Mouse (Mus musculus): ENCODE results near the gene Cpvl. TPM values are rescaled to one million over a fixed set of nuclear protein-coding genes. Genes with fewer than 3 reads are reported as not detected.

Gene Cpvl
- polyA plus RNA-seq, 1 experiment from 2014 or later = not detected

- Histone ChIP-seq H3K36me3 (replicated peaks; ENCODE audit: control insufficient read depth, insufficient read depth) (no peaks in the 10 kb centered on the region), H3K9ac (no peak overlapping the region), H3K4me1 (replicated peaks; ENCODE audit: control insufficient read depth, insufficient read depth, low read length) (no peaks in the 10 kb centered on the region), H3K27ac (no peak overlapping the region), H3K4me3 (replicated peaks; ENCODE audit: low read length) (no peak overlapping the region), H3K4me2 (replicated peaks) (no peak overlapping the region), H3K9me3 (ENCODE audit: control insufficient read depth, low read length) (no peaks in the 10 kb centered on the region), H3K27me3 (ENCODE audit: control insufficient read depth, insufficient read depth, low read length) (no peaks in the 10 kb centered on the region)
- DNase-seq (ENCODE audit: low spot score) = no peak
- 98% methylated on average over 17 of the region's 17 CpGs for WGBS
- no peak for ATAC-seq (ENCODE audit: low FRiP score)
Measured at GRCm38 (mm10) chr6:53844626-53845025, 133.8 kb downstream of the Cpvl start.

- ATAC-seq (ENCODE audit: low FRiP score) (no peak), DNase-seq (ENCODE audit: low spot score) (no peak)
- H3K4me3 ChIP-seq (replicated peaks; ENCODE audit: low read length) = no peak overlapping the region
- no peaks in the 10 kb centered on the region for H3K36me3 ChIP-seq (replicated peaks; ENCODE audit: control insufficient read depth, insufficient read depth)
- peaks cover 9% of the 10 kb centered on the region; the same call in 1 of the 2 replicates for H3K4me1 ChIP-seq (replicated peaks; ENCODE audit: control insufficient read depth, insufficient read depth, low read length)
- WGBS = 75% methylated on average over 4 of the region's 4 CpGs
- 0 out of 2 replicates have a peak, but pooled peaks cover 3% of the 10 kb centered on the region for H3K9me3 ChIP-seq (ENCODE audit: control insufficient read depth, low read length)
- no peak overlapping the region for H3K9ac ChIP-seq
- no peak overlapping the region for H3K4me2 ChIP-seq (replicated peaks)
- peaks cover 26% of the 10 kb centered on the region for H3K27me3 ChIP-seq (ENCODE audit: control insufficient read depth, insufficient read depth, low read length)
- H3K27ac ChIP-seq = no peak overlapping the region
Measured at GRCm38 (mm10) chr6:53825213-53825612, 153.3 kb downstream of the Cpvl start.

Other genes starting within 250 kb of the Cpvl start
- 14.3 and 16.2 TPM in 2 replicates for gene Tril, start 157.8 kb downstream of the Cpvl start, polyA plus RNA-seq (2014; fragmentation: Nextera tagmentation; extraction: Ambion mirVana)
- gene Chn2, start 60.9 kb upstream of the Cpvl start, polyA plus RNA-seq (2014; fragmentation: Nextera tagmentation; extraction: Ambion mirVana) = 28.3 and 43.9 TPM in 2 replicates